ENCODE assay signal across 9 mouse cellular contexts in the genomic region with DNA sequence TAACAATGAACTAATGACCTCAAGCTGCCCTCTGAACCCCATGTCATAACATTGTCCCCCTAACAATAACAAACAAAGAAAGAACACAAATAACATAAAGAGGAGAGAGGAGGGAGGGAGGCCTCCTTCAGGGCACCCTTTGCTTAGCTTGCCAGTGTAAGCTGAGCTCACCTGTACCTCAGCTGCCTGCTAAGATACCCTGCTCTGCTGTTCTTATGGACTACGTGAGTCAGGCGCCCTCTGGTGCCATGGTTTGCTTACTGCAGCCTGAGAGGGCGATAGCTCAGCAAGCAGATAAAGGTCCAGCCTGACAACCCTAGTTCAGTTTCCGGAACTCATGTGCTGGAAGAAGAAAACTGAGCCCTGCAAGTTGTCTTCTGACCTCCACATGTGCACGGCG.
DNase-seq lines count a peak whose midpoint lies in the region; ATAC-seq and TF ChIP-seq lines count a peak whose summit lies in the region.
"Had no signal": no experiment of that assay in that cellular context is flagged by ENCODE, and none has a peak within 500 bp of the region (broad histone marks: within the 10 kb centered on the region; RNA-seq: fewer than 3 reads in every experiment).

No protein-coding gene starts in this region.

- no peaks in the 10 kb centered on the region for H3K9me3 ChIP-seq in heart, postnatal 0 days (replicated peaks; ENCODE audit: control insufficient read depth, low read length)
- H3K9me3 ChIP-seq: neural tube, embryonic 12.5 days had no signal

- H3K4me3 ChIP-seq in heart, postnatal 0 days (ENCODE audit: low read depth, low read length), result no peak overlapping the region
- no peak overlapping the region for H3K4me3 ChIP-seq in spleen, adult 2 months (ENCODE audit: extremely low read depth, insufficient read depth, insufficient read length)
- no peak overlapping the region for H3K4me3 ChIP-seq in embryonic fibroblast, embryonic 13.5 days (ENCODE audit: insufficient read depth, low read length)
- H3K4me3 ChIP-seq: neural tube, embryonic 12.5 days had no signal

- ATAC-seq in heart, postnatal 0 days (ENCODE audit: insufficient read depth, low read depth), result no peak
- ATAC-seq in megakaryocyte-erythroid progenitor cell, adult 5-6 weeks (replicated peaks; ENCODE audit: low FRiP score, low TSS enrichment, poor library complexity, severe bottlenecking), result peak; percentile 68
- ATAC-seq in erythroid progenitor cell, adult 5-6 weeks (replicated peaks; ENCODE audit: low FRiP score, poor library complexity, severe bottlenecking), result no peak

- TF ChIP-seq CTCF in heart, postnatal 0 days (IDR thresholded peaks at IDR 0.05; ENCODE audit: low read depth), result peak; percentile 61
- peak; percentile 22; the same call in 1 of the 2 replicates for TF ChIP-seq CTCF in spleen, adult 2 months (IDR thresholded peaks at IDR 0.05; ENCODE audit: extremely low read depth, insufficient read depth, insufficient read length, insufficient replicate concordance)
- TF ChIP-seq CTCF in embryonic fibroblast, embryonic 13.5 days (IDR thresholded peaks at IDR 0.05; ENCODE audit: borderline replicate concordance, insufficient read depth, low read length), result peak; percentile 63; the same call in 1 of the 2 replicates

- H3K4me1 ChIP-seq in heart, postnatal 0 days (ENCODE audit: control insufficient read depth, insufficient read depth), result peaks cover 13% of the 10 kb centered on the region; the same call in 1 of the 2 replicates
- H3K4me1 ChIP-seq in spleen, adult 2 months (ENCODE audit: control insufficient read depth, insufficient read depth, insufficient read length), result no peaks in the 10 kb centered on the region
- H3K4me1 ChIP-seq in embryonic fibroblast, embryonic 13.5 days (ENCODE audit: control insufficient read depth, insufficient read depth, low read length), result 0 out of 2 replicates have a peak, but pooled peaks cover 2% of the 10 kb centered on the region

- TF ChIP-seq POLR2A in spleen, adult 2 months (IDR thresholded peaks at IDR 0.05; ENCODE audit: low read depth, low read length), result no peak
- no peak for TF ChIP-seq POLR2A in embryonic fibroblast, embryonic 13.5 days (IDR thresholded peaks at IDR 0.05; ENCODE audit: low read depth, low read length)

- H3K9ac ChIP-seq in heart, postnatal 0 days (replicated peaks; ENCODE audit: low read depth, low read length), result no peak overlapping the region
- H3K9ac ChIP-seq: neural tube, embryonic 12.5 days had no signal

- no peaks in the 10 kb centered on the region for H3K27me3 ChIP-seq in heart, postnatal 0 days (ENCODE audit: control insufficient read depth, insufficient read depth, low read length)
- no peaks in the 10 kb centered on the region for H3K27me3 ChIP-seq in spleen, adult 2 months (ENCODE audit: control insufficient read depth, insufficient read depth, low read length)
- H3K27me3 ChIP-seq: neural tube, embryonic 12.5 days had no signal

- DNase-seq in heart, postnatal 0 days (ENCODE audit: low spot score), result no peak
- no peak for DNase-seq in heart, adult 9 months (ENCODE audit: low spot score in 2 of 2)
- DNase-seq in spleen, adult 2 months (ENCODE audit: low read depth in 1 of 2, low spot score in 2 of 2), result peak in 1 of 2 experiments; percentile 16
- DNase-seq in spleen, postnatal 36 days (ENCODE audit: low spot score in 2 of 2), result no peak
- no peak for DNase-seq in urinary bladder, adult 2 months (ENCODE audit: low spot score)

- 80% methylated on average over 6 of the region's 6 CpGs for WGBS in heart, postnatal 0 days
- 84% methylated on average over 6 of the region's 6 CpGs for WGBS in spleen, adult 2 months

- no peak for TF ChIP-seq EP300 in heart, postnatal 0 days (IDR thresholded peaks at IDR 0.05; ENCODE audit: low read depth)

- H3K36me3 ChIP-seq in heart, postnatal 0 days (replicated peaks; ENCODE audit: control insufficient read depth, insufficient read depth, low read length), result no peaks in the 10 kb centered on the region
- no peaks in the 10 kb centered on the region for H3K36me3 ChIP-seq in spleen, adult 2 months (ENCODE audit: control insufficient read depth, insufficient read depth, low read length)
- H3K36me3 ChIP-seq: neural tube, embryonic 12.5 days had no signal

- no peak overlapping the region for H3K4me2 ChIP-seq in heart, postnatal 0 days (ENCODE audit: low read depth, low read length)
- H3K4me2 ChIP-seq: neural tube, embryonic 12.5 days had no signal

- H3K27ac ChIP-seq in heart, postnatal 0 days (ENCODE audit: low read depth), result no peak overlapping the region
- H3K27ac ChIP-seq in spleen, adult 2 months (ENCODE audit: insufficient read depth, low read length), result no peak overlapping the region
- H3K27ac ChIP-seq in embryonic fibroblast, embryonic 13.5 days (ENCODE audit: insufficient read depth, low read length), result no peak overlapping the region
- H3K27ac ChIP-seq: neural tube, embryonic 12.5 days had no signal
